Mouse (Mus musculus): ENCODE results near the gene Plagl1. TPM values are rescaled to one million over a fixed set of nuclear protein-coding genes. Genes with fewer than 3 reads are reported as not detected.
"Not testable (repeated sequence)": the region's sequence is repeated elsewhere in the genome, so short reads cannot be mapped to it uniquely, and the experiment has no call there.

Plagl1 gene
- total RNA-seq (2017) = 1.7 TPM in 1 of 2 replicates, not detected in the other

GRCm38 (mm10) chr10:13060021-13060668 is at the start of gene Plagl1:
Gene Plagl1 (plus strand): TSS chr10:13060504.
- ATAC-seq (replicated peaks in 1 of 2; ENCODE audit: insufficient read depth in 1 of 2, low FRiP score in 2 of 2, low TSS enrichment in 1 of 2, low read depth in 1 of 2, poor library complexity in 2 of 2, severe bottlenecking in 2 of 2) = no peak

- ATAC-seq (replicated peaks in 1 of 2; ENCODE audit: insufficient read depth in 1 of 2, low FRiP score in 2 of 2, low TSS enrichment in 1 of 2, low read depth in 1 of 2, poor library complexity in 2 of 2, severe bottlenecking in 2 of 2) = no peak
Measured at GRCm38 (mm10) chr10:13014026-13014425, 46.3 kb upstream of the Plagl1 start.

GRCm38 (mm10) chr10:13016573-13016972 is 43.7 kb upstream of the Plagl1 start:
- peak; percentile 81 to 88 for ATAC-seq (replicated peaks in 1 of 2; ENCODE audit: insufficient read depth in 1 of 2, low FRiP score in 2 of 2, low TSS enrichment in 1 of 2, low read depth in 1 of 2, poor library complexity in 2 of 2, severe bottlenecking in 2 of 2)

GRCm38 (mm10) chr10:13018510-13018909 is 41.8 kb upstream of the Plagl1 start:
- 0 out of 4 replicates have a peak, but pooled peaks of 1 of the 2 experiments have one; percentile 45 for ATAC-seq (replicated peaks in 1 of 2; ENCODE audit: insufficient read depth in 1 of 2, low FRiP score in 2 of 2, low TSS enrichment in 1 of 2, low read depth in 1 of 2, poor library complexity in 2 of 2, severe bottlenecking in 2 of 2)

GRCm38 (mm10) chr10:13019026-13019425 is 41.3 kb upstream of the Plagl1 start:
- no peak for ATAC-seq (replicated peaks in 1 of 2; ENCODE audit: insufficient read depth in 1 of 2, low FRiP score in 2 of 2, low TSS enrichment in 1 of 2, low read depth in 1 of 2, poor library complexity in 2 of 2, severe bottlenecking in 2 of 2)

- ATAC-seq (replicated peaks in 1 of 2; ENCODE audit: insufficient read depth in 1 of 2, low FRiP score in 2 of 2, low TSS enrichment in 1 of 2, low read depth in 1 of 2, poor library complexity in 2 of 2, severe bottlenecking in 2 of 2) = no peak
Measured at GRCm38 (mm10) chr10:13022103-13022502, 38.2 kb upstream of the Plagl1 start.

GRCm38 (mm10) chr10:13023985-13024384 is 36.3 kb upstream of the Plagl1 start:
- ATAC-seq (replicated peaks in 1 of 2; ENCODE audit: insufficient read depth in 1 of 2, low FRiP score in 2 of 2, low TSS enrichment in 1 of 2, low read depth in 1 of 2, poor library complexity in 2 of 2, severe bottlenecking in 2 of 2) = not testable (repeated sequence)

- peak; percentile 51 to 54; a peak in 3 of 4 replicates for ATAC-seq (replicated peaks in 1 of 2; ENCODE audit: insufficient read depth in 1 of 2, low FRiP score in 2 of 2, low TSS enrichment in 1 of 2, low read depth in 1 of 2, poor library complexity in 2 of 2, severe bottlenecking in 2 of 2)
Measured at GRCm38 (mm10) chr10:13027702-13028101, 32.6 kb upstream of the Plagl1 start.

GRCm38 (mm10) chr10:13028215-13028614 is 32.1 kb upstream of the Plagl1 start:
- ATAC-seq (replicated peaks in 1 of 2; ENCODE audit: insufficient read depth in 1 of 2, low FRiP score in 2 of 2, low TSS enrichment in 1 of 2, low read depth in 1 of 2, poor library complexity in 2 of 2, severe bottlenecking in 2 of 2) = peak; percentile 68 to 80

GRCm38 (mm10) chr10:13029416-13029815 is 30.9 kb upstream of the Plagl1 start:
- no peak for ATAC-seq (replicated peaks in 1 of 2; ENCODE audit: insufficient read depth in 1 of 2, low FRiP score in 2 of 2, low TSS enrichment in 1 of 2, low read depth in 1 of 2, poor library complexity in 2 of 2, severe bottlenecking in 2 of 2)

- ATAC-seq (replicated peaks in 1 of 2; ENCODE audit: insufficient read depth in 1 of 2, low FRiP score in 2 of 2, low TSS enrichment in 1 of 2, low read depth in 1 of 2, poor library complexity in 2 of 2, severe bottlenecking in 2 of 2) = no peak
Measured at GRCm38 (mm10) chr10:13035270-13035669, 25.0 kb upstream of the Plagl1 start.

GRCm38 (mm10) chr10:13039637-13040174 is 20.6 kb upstream of the Plagl1 start:
- ATAC-seq (replicated peaks in 1 of 2; ENCODE audit: insufficient read depth in 1 of 2, low FRiP score in 2 of 2, low TSS enrichment in 1 of 2, low read depth in 1 of 2, poor library complexity in 2 of 2, severe bottlenecking in 2 of 2) = no peak

GRCm38 (mm10) chr10:13044659-13045058 is 15.6 kb upstream of the Plagl1 start:
- no peak for ATAC-seq (replicated peaks in 1 of 2; ENCODE audit: insufficient read depth in 1 of 2, low FRiP score in 2 of 2, low TSS enrichment in 1 of 2, low read depth in 1 of 2, poor library complexity in 2 of 2, severe bottlenecking in 2 of 2)

- no peak for ATAC-seq (replicated peaks in 1 of 2; ENCODE audit: insufficient read depth in 1 of 2, low FRiP score in 2 of 2, low TSS enrichment in 1 of 2, low read depth in 1 of 2, poor library complexity in 2 of 2, severe bottlenecking in 2 of 2)
Measured at GRCm38 (mm10) chr10:13047816-13048215, 12.5 kb upstream of the Plagl1 start.

- no peak for ATAC-seq (replicated peaks in 1 of 2; ENCODE audit: insufficient read depth in 1 of 2, low FRiP score in 2 of 2, low TSS enrichment in 1 of 2, low read depth in 1 of 2, poor library complexity in 2 of 2, severe bottlenecking in 2 of 2)
Measured at GRCm38 (mm10) chr10:13056863-13057381, 3.4 kb upstream of the Plagl1 start.

GRCm38 (mm10) chr10:13060821-13061671 is 742 bp downstream of the Plagl1 start:
- no peak for ATAC-seq (replicated peaks in 1 of 2; ENCODE audit: insufficient read depth in 1 of 2, low FRiP score in 2 of 2, low TSS enrichment in 1 of 2, low read depth in 1 of 2, poor library complexity in 2 of 2, severe bottlenecking in 2 of 2)

- peak in 1 of 2 experiments; percentile 36; a peak in 2 of 4 replicates for ATAC-seq (replicated peaks in 1 of 2; ENCODE audit: insufficient read depth in 1 of 2, low FRiP score in 2 of 2, low TSS enrichment in 1 of 2, low read depth in 1 of 2, poor library complexity in 2 of 2, severe bottlenecking in 2 of 2)
Measured at GRCm38 (mm10) chr10:13062373-13062772, 2.1 kb downstream of the Plagl1 start.

GRCm38 (mm10) chr10:13063457-13063856 is 3.2 kb downstream of the Plagl1 start:
- ATAC-seq (replicated peaks in 1 of 2; ENCODE audit: insufficient read depth in 1 of 2, low FRiP score in 2 of 2, low TSS enrichment in 1 of 2, low read depth in 1 of 2, poor library complexity in 2 of 2, severe bottlenecking in 2 of 2) = no peak
